Mouse (Mus musculus) lung, embryonic 14.5 days (tissue): ENCODE results near the gene Fhit. TPM values are rescaled to one million over a fixed set of nuclear protein-coding genes. Genes with fewer than 3 reads are reported as not detected.

Experiments
- ATAC-seq: fragments of 200-750 bp; cut with Nextera tagmentation; 2 replicates; pipeline ENCODE4 v1.8.0; 2017; ENCODE audit warnings: mild to moderate bottlenecking, moderate TSS enrichment, moderate library complexity; ENCODE audit not compliant: insufficient read depth
- DNase-seq: peaks from one replicate; pipeline ENCODE4 v3.0.0-alpha.2; 2015
- H3K27ac ChIP-seq: fragments of 300-500 bp; sonication (generic); 2 replicates; pipeline ENCODE4 v1.5.1; 2014; ENCODE audit warnings: low read depth, mild to moderate bottlenecking, moderate library complexity
- H3K27me3 ChIP-seq: fragments of 300-500 bp; sonication (generic); 2 replicates; pipeline ENCODE4 v1.6.1; 2014; ENCODE audit warnings: low read length, control low read depth; ENCODE audit not compliant: insufficient read depth
- H3K36me3 ChIP-seq: fragments of 300-500 bp; sonication (generic); 2 replicates; pipeline ENCODE4 v1.6.1; 2014; ENCODE audit warnings: control low read depth; ENCODE audit not compliant: insufficient read depth
- H3K4me1 ChIP-seq: fragments of 300-500 bp; sonication (generic); 2 replicates; pipeline ENCODE4 v1.6.1; 2014; ENCODE audit warnings: antibody characterized with exemption, control low read depth; ENCODE audit not compliant: insufficient read depth
- H3K4me2 ChIP-seq: fragments of 300-500 bp; sonication (generic); 2 replicates; pipeline ENCODE4 v1.6.1; 2014; ENCODE audit warnings: mild to moderate bottlenecking
- H3K4me3 ChIP-seq: fragments of 300-500 bp; sonication (generic); 2 replicates; pipeline ENCODE4 v1.5.1; 2014; ENCODE audit warnings: low read depth, low read length
- H3K9ac ChIP-seq: fragments of 300-500 bp; sonication (generic); 2 replicates; pipeline ENCODE4 v1.6.1; 2014
- H3K9me3 ChIP-seq: fragments of 300-500 bp; sonication (generic); 2 replicates; pipeline ENCODE4 v1.6.1; 2016; ENCODE audit warnings: low read depth, low read length, control low read depth
- CTCF ChIP-seq: IDR thresholded peaks from 2 replicates; pipeline ENCODE4 v1.5.1; 2016; ENCODE audit warnings: antibody characterized with exemption, low read depth
- WGBS: fragments of 180-500 bp; shearing (Covaris S2); extraction: QIAGEN DNeasy Blood & Tissue Kit; methylation state at CpG from one replicate; pipeline ENCODE4 v1.1.7; 2014; 5-methylcytosine and 5-hydroxymethylcytosine counted together
- polyA plus RNA-seq: library from polyadenylated mRNA; unstranded; fragments of >200 nt; fragmentation: Nextera tagmentation; extraction: Ambion mirVana; gene quantifications from 2 replicates; pipeline ENCODE4 v1.2.1, GENCODE M21; 2014

Fhit gene
- polyA plus RNA-seq, 1 experiment from 2014 or later = 5.3 TPM

DNA sequence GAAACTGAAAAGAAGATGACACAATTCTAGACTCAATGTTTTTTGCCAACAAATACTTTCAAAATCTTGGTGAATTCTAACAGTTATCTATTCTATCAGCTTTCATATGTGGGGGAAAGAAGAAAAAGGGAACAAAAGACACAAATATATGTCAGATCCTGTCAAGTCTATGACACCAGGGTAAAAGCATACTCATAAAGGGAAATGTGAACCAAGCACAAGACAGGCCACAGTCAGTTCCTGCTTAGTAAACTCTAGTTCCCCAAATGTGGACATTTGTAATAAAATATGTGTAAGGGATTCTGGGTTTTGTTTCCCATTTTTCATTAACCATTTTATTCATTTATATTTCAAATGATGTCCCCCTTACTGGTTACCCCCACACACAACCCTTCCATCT lies 1022.5 kb downstream of the Fhit start:
- no peak for TF ChIP-seq CTCF
- no peak for DNase-seq
- Histone ChIP-seq H3K9me3 (no peaks in the 10 kb centered on the region), H3K27me3 (no peaks in the 10 kb centered on the region), H3K9ac (no peak overlapping the region), H3K4me1 (no peaks in the 10 kb centered on the region), H3K36me3 (no peaks in the 10 kb centered on the region), H3K4me3 (no peak overlapping the region), H3K4me2 (no peak overlapping the region), H3K27ac (no peak overlapping the region)
- no peak for ATAC-seq

DNA sequence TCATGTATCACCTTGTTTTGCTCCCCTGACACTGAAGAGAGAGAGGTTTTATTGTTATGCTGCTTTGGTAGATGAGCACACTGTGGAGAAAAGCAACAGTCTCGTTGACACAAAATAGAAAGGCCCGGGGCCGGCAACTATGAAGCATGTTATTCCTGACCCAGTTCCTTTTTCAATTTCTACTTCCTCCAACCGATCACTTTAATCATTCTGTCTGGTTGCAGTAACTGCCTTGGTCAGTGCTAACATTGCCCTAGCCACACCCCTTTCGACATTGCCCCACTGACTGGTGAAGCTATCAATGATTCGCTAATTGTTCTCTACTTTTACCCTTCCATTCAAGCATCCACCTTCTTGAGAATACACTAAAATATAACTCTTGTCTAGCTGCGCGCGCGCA lies 1028.0 kb downstream of the Fhit start:
- H3K36me3 ChIP-seq = no peaks in the 10 kb centered on the region
- H3K9ac ChIP-seq = no peak overlapping the region
- DNase-seq (no peak), ATAC-seq (no peak)
- H3K4me3 ChIP-seq = no peak overlapping the region
- WGBS = 85% methylated on average over 10 of the region's 10 CpGs
- H3K9me3 ChIP-seq = no peaks in the 10 kb centered on the region
- no peak overlapping the region for H3K4me2 ChIP-seq
- no peak overlapping the region for H3K27ac ChIP-seq
- no peak for TF ChIP-seq CTCF
- H3K27me3 ChIP-seq = no peaks in the 10 kb centered on the region
- H3K4me1 ChIP-seq = no peaks in the 10 kb centered on the region

DNA sequence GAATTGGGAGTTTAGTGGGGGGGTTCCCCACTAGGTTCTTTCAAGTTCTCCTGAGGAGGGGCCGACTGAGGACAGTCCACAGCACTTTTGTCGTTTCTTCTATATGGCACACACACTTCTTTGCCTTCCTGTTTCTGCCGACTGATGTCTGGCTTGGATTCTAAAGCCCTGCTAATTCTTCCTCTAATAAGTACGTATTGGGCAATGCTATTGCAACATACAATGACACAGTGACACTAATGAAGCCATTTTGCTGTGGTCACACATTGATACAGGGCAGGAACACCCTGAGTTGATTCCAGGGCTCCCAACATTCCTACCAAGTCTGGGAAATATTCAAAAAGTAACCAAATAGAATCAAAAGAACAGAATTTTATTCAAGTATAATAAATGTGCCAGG lies 1032.2 kb downstream of the Fhit start:
- DNase-seq (no peak), ATAC-seq (no peak)
- TF ChIP-seq CTCF = no peak
- Histone ChIP-seq H3K27ac (no peak overlapping the region), H3K4me3 (no peak overlapping the region), H3K4me1 (no peaks in the 10 kb centered on the region), H3K36me3 (no peaks in the 10 kb centered on the region), H3K9ac (no peak overlapping the region), H3K9me3 (no peaks in the 10 kb centered on the region), H3K4me2 (no peak overlapping the region), H3K27me3 (no peaks in the 10 kb centered on the region)
- WGBS = 90% methylated on average over 4 of the region's 4 CpGs

DNA sequence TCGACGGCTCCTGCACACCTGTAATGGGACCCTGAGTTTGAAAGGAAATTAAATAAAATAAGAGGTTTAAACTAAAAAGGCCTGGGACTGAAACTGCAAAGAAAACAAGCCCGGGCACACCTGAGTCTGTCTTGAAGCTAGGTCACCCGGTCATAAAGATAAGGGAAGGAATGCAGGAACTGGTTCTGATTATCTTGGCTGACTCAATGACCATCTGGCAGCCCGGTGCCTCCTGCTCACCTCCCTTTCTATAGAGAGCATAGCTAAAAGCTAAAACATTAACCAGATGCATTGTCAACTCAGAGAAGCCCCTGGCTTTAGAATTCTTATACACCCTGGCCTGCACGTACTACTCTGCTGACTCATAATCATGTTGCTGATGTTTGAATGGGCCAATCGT lies 1032.7 kb downstream of the Fhit start:
- H3K4me2 ChIP-seq = no peak overlapping the region
- no peaks in the 10 kb centered on the region for H3K27me3 ChIP-seq
- H3K36me3 ChIP-seq = no peaks in the 10 kb centered on the region
- no peak for TF ChIP-seq CTCF
- no peaks in the 10 kb centered on the region for H3K4me1 ChIP-seq
- H3K9ac ChIP-seq = no peak overlapping the region
- DNase-seq (no peak), ATAC-seq (no peak)
- H3K27ac ChIP-seq = no peak overlapping the region
- no peaks in the 10 kb centered on the region for H3K9me3 ChIP-seq
- WGBS = 57% methylated on average over 7 of the region's 7 CpGs
- H3K4me3 ChIP-seq = no peak overlapping the region

DNA sequence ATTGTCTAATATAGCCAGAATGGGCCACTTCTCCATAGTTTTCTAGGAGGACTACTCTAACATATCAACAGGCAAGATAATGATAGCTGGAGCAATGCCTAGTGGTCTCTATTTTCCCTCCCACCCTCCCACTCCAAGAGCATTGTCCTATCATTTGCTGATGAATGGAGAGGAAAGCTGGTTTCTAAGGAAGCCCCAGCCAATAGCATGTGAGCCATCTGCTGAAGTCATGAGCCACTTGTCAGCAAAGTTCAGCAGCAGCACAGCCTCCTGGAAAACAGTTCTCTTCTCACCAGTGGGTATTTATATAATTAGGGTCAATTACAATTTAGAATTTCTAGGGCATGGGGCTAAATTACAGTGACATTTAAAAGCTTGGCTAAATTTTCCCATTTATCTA lies 1035.3 kb downstream of the Fhit start:
- no peak overlapping the region for H3K27ac ChIP-seq
- H3K27me3 ChIP-seq = no peaks in the 10 kb centered on the region
- TF ChIP-seq CTCF = no peak
- H3K9me3 ChIP-seq = no peaks in the 10 kb centered on the region
- no peak overlapping the region for H3K9ac ChIP-seq
- H3K4me1 ChIP-seq = no peaks in the 10 kb centered on the region
- no peak overlapping the region for H3K4me2 ChIP-seq
- ATAC-seq (no peak), DNase-seq (no peak)
- H3K4me3 ChIP-seq = no peak overlapping the region
- H3K36me3 ChIP-seq = no peaks in the 10 kb centered on the region

DNA sequence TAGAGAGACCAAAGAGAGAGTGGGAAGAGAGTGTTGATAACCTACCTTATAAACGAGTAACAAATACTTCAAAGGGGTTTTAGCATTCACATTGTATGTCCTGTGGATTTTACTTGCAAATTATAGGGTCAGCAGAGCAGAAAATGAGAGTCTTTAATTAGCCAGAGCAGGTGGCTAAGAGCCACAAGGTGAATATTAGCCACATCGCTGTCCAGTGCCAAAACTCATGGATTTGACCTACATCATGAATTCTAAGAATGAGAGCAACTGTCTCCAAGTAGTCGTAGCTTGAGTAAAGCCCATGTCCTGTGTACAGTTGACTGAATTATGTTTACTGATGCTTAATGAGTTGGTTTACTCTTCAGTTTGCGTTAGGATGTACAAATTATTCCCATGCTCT lies 1039.7 kb downstream of the Fhit start:
- DNase-seq (no peak), ATAC-seq (no peak)
- H3K9me3 ChIP-seq = no peaks in the 10 kb centered on the region
- H3K36me3 ChIP-seq = no peaks in the 10 kb centered on the region
- no peak overlapping the region for H3K4me3 ChIP-seq
- no peak overlapping the region for H3K4me2 ChIP-seq
- H3K9ac ChIP-seq = no peak overlapping the region
- TF ChIP-seq CTCF = no peak
- no peaks in the 10 kb centered on the region for H3K4me1 ChIP-seq
- no peaks in the 10 kb centered on the region for H3K27me3 ChIP-seq
- 81% methylated on average over 4 of the region's 4 CpGs for WGBS
- no peak overlapping the region for H3K27ac ChIP-seq

DNA sequence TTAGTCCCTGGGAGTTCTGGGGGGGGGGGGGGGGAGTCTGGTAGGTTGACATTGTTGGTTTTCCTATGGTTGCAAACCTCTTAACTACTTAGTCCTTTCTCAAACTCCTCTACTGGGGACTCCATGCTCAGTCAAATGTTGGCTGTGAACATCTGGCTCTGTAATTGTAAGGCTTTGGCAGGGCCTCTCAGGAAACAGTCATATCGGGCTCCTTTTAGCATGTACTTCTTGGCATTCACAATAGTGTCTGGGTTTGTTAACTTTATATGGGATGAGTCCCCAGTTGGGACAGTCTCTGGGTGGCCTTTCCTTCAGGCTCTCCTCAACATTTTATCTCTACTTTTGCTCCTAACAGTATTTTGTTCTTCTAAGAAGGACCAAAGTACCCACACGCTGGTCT lies 1065.6 kb downstream of the Fhit start:
- no peaks in the 10 kb centered on the region for H3K27me3 ChIP-seq
- DNase-seq = no peak
- H3K4me2 ChIP-seq = no peak overlapping the region
- no peak overlapping the region for H3K27ac ChIP-seq
- ATAC-seq = no peak
- no peak overlapping the region for H3K9ac ChIP-seq
- H3K36me3 ChIP-seq = no peaks in the 10 kb centered on the region
- H3K4me3 ChIP-seq = no peak overlapping the region
- no peaks in the 10 kb centered on the region for H3K9me3 ChIP-seq
- H3K4me1 ChIP-seq = no peaks in the 10 kb centered on the region
- 85% methylated on average over 2 of the region's 2 CpGs for WGBS
- no peak for TF ChIP-seq CTCF

DNA sequence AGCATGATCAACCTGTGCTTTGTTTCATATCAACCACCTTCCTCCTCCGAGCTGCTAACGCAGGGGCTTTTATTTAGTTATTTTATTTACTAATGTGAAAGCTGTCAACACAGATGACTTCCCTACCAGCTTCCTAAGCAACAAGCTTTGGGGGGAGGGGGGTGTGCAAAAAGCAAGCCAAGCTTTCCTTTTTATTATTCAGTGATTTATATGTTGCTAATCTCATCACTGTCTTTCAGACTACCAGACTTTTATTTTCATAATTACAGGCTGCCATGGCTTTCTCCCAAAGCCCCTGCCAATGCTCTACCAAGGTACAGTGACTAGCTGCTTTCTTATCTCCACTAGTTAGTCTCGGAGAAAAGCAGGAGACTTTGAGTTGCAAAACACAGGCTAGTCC lies 1082.8 kb downstream of the Fhit start:
- Histone ChIP-seq H3K36me3 (no peaks in the 10 kb centered on the region), H3K4me2 (no peak overlapping the region), H3K9me3 (no peaks in the 10 kb centered on the region), H3K27me3 (no peaks in the 10 kb centered on the region), H3K9ac (no peak overlapping the region), H3K4me1 (no peaks in the 10 kb centered on the region), H3K4me3 (no peak overlapping the region), H3K27ac (no peak overlapping the region)
- 62% methylated on average over 3 of the region's 3 CpGs for WGBS
- no peak for DNase-seq
- no peak for ATAC-seq
- TF ChIP-seq CTCF = no peak
